Mouse (Mus musculus) heart, embryonic 11.5 days (tissue): ENCODE results near the gene Cdc42bpb. TPM values are rescaled to one million over a fixed set of nuclear protein-coding genes. Genes with fewer than 3 reads are reported as not detected.

Source experiments
- ATAC-seq: fragments of 200-750 bp; cut with Nextera tagmentation; replicated peaks from 2 replicates; pipeline ENCODE4 v1.8.0; 2017; ENCODE audit warnings: moderate library complexity; ENCODE audit not compliant: insufficient number of reproducible peaks, low FRiP score, low TSS enrichment
- H3K27ac ChIP-seq: fragments of 300-500 bp; sonication (generic); 2 replicates; pipeline ENCODE4 v1.5.1; 2014; ENCODE audit warnings: mild to moderate bottlenecking, low read depth, low read length
- H3K27me3 ChIP-seq: fragments of 300-500 bp; sonication (generic); 2 replicates; pipeline ENCODE4 v1.6.1; 2014; ENCODE audit warnings: mild to moderate bottlenecking, low read length, mixed read lengths; ENCODE audit not compliant: control insufficient read depth, insufficient read depth
- H3K36me3 ChIP-seq: fragments of 300-500 bp; sonication (generic); 2 replicates; pipeline ENCODE4 v1.6.1; 2014; ENCODE audit warnings: mild to moderate bottlenecking, low read length, moderate library complexity, mixed read lengths; ENCODE audit not compliant: control insufficient read depth, insufficient read depth
- H3K4me1 ChIP-seq: fragments of 300-500 bp; sonication (generic); 2 replicates; pipeline ENCODE4 v1.6.1; 2014; ENCODE audit warnings: low read length; ENCODE audit not compliant: control insufficient read depth, insufficient read depth
- H3K4me2 ChIP-seq: fragments of 300-500 bp; sonication (generic); 2 replicates; pipeline ENCODE4 v1.6.1; 2014; ENCODE audit warnings: mild to moderate bottlenecking, moderate library complexity
- H3K4me3 ChIP-seq: fragments of 300-500 bp; sonication (generic); 2 replicates; pipeline ENCODE4 v1.5.1; 2014; ENCODE audit warnings: low read depth, low read length
- H3K9ac ChIP-seq: fragments of 300-500 bp; sonication (generic); 2 replicates; pipeline ENCODE4 v1.6.1; 2014; ENCODE audit warnings: mild to moderate bottlenecking, low read depth, low read length, moderate library complexity
- H3K9me3 ChIP-seq: fragments of 300-500 bp; sonication (generic); replicated peaks from 2 replicates; pipeline ENCODE4 v1.6.1; 2016; ENCODE audit warnings: low read length; ENCODE audit not compliant: control insufficient read depth
- WGBS: fragments of 180-500 bp; shearing (Covaris S2); extraction: QIAGEN DNeasy Blood & Tissue Kit; methylation state at CpG from one replicate; pipeline ENCODE4 v1.1.7; 2014; ENCODE audit not compliant: insufficient replicate concordance; 5-methylcytosine and 5-hydroxymethylcytosine counted together
- polyA plus RNA-seq: library from polyadenylated mRNA; unstranded; fragments of >200 nt; fragmentation: Nextera tagmentation; extraction: Ambion mirVana; gene quantifications from 2 replicates; pipeline ENCODE4 v1.2.1, GENCODE M21; 2014

The Cdc42bpb gene
- polyA plus RNA-seq, 1 experiment from 2014 or later = 33.2 TPM

DNA sequence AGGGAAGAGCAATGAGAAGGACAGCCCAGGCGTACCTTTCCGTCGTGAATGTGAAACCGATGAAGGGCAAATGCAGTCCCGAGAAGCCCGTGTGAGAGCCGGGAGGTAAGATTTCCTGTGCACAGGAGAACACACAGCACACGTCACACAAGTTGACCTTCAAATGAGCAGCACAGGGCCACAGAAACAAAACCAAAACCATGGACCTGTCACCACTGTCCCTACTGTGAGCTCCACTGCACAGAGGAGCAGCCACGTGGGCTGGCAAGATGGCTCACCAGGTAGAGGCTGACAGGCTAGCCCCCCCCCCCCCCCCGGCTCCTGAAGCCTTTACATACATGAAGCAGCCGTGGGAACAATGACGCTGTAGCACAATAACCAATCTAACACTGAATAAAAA is 52.6 kb downstream of the Cdc42bpb start:
- no peaks in the 10 kb centered on the region for H3K27me3 ChIP-seq
- H3K36me3 ChIP-seq = peaks cover 56% of the 10 kb centered on the region
- no peaks in the 10 kb centered on the region for H3K4me1 ChIP-seq
- H3K4me2 ChIP-seq = no peak overlapping the region
- no peak for ATAC-seq
- no peak overlapping the region for H3K9ac ChIP-seq
- no peak overlapping the region for H3K27ac ChIP-seq
- no peak overlapping the region for H3K4me3 ChIP-seq
- no peaks in the 10 kb centered on the region for H3K9me3 ChIP-seq
- WGBS = 93% methylated on average over 12 of the region's 12 CpGs

DNA sequence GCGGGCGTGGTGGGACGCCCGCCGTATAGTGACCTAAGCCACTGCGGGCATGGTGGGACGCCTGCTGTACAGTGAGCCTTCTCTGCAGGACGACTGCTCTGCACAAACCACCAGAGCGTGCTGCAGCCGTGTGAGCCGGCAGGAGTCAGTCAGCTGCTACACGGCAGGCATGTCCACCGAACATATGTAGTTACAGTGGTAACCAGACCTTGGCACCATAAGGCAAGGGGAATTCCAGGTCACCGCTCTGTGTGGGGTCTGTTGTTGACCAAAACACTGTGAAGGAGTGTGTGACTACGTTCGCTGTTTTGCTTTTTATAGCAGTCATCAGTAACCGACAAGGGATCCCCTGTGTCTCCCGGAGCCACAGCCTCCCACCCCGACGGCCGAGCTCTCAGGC is 53.0 kb downstream of the Cdc42bpb start:
- WGBS = 91% methylated on average over 21 of the region's 21 CpGs
- Histone ChIP-seq H3K36me3 (peaks cover 60% of the 10 kb centered on the region), H3K4me2 (no peak overlapping the region), H3K4me1 (no peaks in the 10 kb centered on the region), H3K9me3 (no peaks in the 10 kb centered on the region), H3K9ac (no peak overlapping the region), H3K4me3 (no peak overlapping the region), H3K27ac (no peak overlapping the region), H3K27me3 (no peaks in the 10 kb centered on the region)
- ATAC-seq = no peak

DNA sequence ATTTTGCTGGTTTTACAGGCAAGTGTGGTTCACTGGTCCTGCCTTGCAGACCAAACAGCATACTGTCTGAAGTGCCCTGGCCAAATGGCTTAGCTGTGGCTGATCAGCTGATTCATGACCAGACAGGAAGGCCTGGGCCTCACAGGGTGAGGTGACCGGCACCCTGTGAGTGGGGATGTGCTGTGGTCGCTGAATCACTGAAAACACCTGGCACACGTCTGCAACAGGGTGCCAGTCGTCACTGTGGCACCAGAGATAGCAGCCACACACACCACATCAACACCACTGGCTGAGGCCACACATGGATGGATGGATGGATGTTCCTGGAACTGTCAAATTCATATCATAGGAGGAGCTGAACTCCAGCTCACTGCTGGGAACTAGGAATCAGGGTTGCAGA is 54.1 kb downstream of the Cdc42bpb start:
- H3K4me3 ChIP-seq = no peak overlapping the region
- WGBS = 82% methylated on average over 4 of the region's 4 CpGs
- ATAC-seq = no peak
- H3K9ac ChIP-seq = no peak overlapping the region
- no peaks in the 10 kb centered on the region for H3K4me1 ChIP-seq
- peaks cover 68% of the 10 kb centered on the region for H3K36me3 ChIP-seq
- H3K9me3 ChIP-seq = no peaks in the 10 kb centered on the region
- no peaks in the 10 kb centered on the region for H3K27me3 ChIP-seq
- H3K4me2 ChIP-seq = no peak overlapping the region
- no peak overlapping the region for H3K27ac ChIP-seq

DNA sequence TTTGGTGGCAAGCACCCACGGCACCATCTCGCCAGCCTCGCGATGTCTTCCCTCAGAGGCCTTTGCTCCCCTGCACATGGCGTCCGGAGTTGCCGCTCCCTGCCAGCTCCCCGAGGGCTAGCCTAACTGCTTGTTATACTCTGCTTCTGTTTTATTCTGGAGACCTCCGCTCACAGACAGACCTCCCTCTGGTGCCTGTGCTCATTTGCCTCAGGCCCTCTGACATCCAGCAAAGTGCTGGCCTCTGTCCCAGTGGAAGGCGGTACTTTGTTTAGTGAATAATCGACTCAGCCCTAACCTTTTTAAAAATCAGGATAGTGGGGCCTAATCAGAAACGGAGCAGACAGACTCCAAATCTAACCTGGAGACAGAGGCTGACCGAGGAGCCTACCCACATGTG is 55.7 kb downstream of the Cdc42bpb start:
- H3K4me1 ChIP-seq = no peaks in the 10 kb centered on the region
- H3K4me3 ChIP-seq = no peak overlapping the region
- no peaks in the 10 kb centered on the region for H3K9me3 ChIP-seq
- H3K36me3 ChIP-seq = peaks cover 78% of the 10 kb centered on the region
- H3K27me3 ChIP-seq = no peaks in the 10 kb centered on the region
- no peak overlapping the region for H3K27ac ChIP-seq
- WGBS = 92% methylated on average over 13 of the region's 13 CpGs
- H3K4me2 ChIP-seq = no peak overlapping the region
- ATAC-seq = no peak
- H3K9ac ChIP-seq = no peak overlapping the region

DNA sequence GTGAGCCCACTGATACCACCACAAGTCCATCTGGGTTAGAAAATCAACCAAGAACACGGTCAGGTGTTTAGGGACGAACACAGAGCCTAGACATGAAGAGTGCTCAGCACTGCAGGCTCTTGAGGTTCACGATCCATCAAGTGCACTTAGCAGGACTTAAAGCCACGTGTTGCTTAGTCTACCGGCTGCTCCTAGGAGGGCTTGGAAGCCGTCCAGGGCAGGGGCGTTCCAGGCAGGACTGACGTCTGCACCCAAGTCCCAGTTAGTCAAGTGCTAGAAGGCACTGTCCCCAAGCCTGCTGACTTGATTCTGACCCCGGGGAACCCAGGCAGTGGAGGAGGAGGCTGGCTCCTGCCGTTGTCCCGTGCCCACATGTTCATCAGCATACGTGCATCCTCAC is 57.0 kb downstream of the Cdc42bpb start:
- H3K4me1 ChIP-seq = no peaks in the 10 kb centered on the region
- no peaks in the 10 kb centered on the region for H3K9me3 ChIP-seq
- no peak overlapping the region for H3K4me3 ChIP-seq
- H3K27me3 ChIP-seq = no peaks in the 10 kb centered on the region
- WGBS = 78% methylated on average over 12 of the region's 12 CpGs
- no peak overlapping the region for H3K27ac ChIP-seq
- no peak overlapping the region for H3K4me2 ChIP-seq
- no peak for ATAC-seq
- H3K36me3 ChIP-seq = peaks cover 79% of the 10 kb centered on the region
- H3K9ac ChIP-seq = no peak overlapping the region

DNA sequence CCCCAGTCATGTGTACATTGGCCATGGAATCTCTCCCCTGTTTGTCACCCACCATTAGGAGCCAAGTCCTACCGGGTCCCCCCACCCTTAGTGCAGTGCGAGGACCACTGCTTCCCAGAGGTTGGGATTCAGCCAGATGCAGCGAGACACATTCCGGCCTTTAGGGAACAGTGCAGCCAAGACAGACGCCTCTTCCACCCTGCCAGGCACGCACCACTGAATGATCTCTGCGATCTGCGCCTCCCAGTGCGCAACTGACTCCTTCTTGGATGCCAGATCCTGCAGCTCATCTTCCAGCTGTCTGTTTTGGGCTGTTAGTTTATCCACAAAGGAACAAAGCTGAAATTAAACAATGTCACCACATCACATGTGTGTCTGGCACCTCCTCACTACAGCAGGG is 59.8 kb downstream of the Cdc42bpb start:
- Histone ChIP-seq H3K9me3 (no peaks in the 10 kb centered on the region), H3K4me1 (no peaks in the 10 kb centered on the region), H3K4me2 (no peak overlapping the region), H3K36me3 (peaks cover 77% of the 10 kb centered on the region), H3K9ac (no peak overlapping the region), H3K27me3 (no peaks in the 10 kb centered on the region), H3K4me3 (no peak overlapping the region), H3K27ac (no peak overlapping the region)
- no peak for ATAC-seq
- 92% methylated on average over 9 of the region's 9 CpGs for WGBS

DNA sequence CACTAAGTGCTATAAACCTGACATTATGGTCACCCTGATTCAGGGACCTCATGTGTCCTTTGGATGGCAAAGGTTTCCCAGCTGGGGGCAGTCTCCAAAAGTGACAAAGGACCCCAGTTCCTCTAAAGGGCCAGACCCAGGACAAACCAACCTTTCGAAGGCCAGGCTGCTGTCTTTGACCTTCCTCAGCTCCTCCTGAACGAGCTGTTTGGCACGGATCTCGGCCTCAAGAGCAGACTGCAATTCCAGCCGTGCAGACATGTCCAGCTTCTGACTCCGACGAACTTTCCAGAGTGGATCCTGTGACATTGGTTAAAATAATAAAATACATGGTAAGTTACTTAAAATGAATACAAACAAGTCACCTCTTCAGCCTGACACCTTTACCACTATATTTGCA is 63.2 kb downstream of the Cdc42bpb start:
- Histone ChIP-seq H3K4me3 (no peak overlapping the region), H3K4me1 (no peaks in the 10 kb centered on the region), H3K4me2 (no peak overlapping the region), H3K9ac (no peak overlapping the region), H3K36me3 (peaks cover 58% of the 10 kb centered on the region), H3K27ac (no peak overlapping the region), H3K27me3 (no peaks in the 10 kb centered on the region), H3K9me3 (no peaks in the 10 kb centered on the region)
- ATAC-seq = no peak
- WGBS = 93% methylated on average over 7 of the region's 7 CpGs

DNA sequence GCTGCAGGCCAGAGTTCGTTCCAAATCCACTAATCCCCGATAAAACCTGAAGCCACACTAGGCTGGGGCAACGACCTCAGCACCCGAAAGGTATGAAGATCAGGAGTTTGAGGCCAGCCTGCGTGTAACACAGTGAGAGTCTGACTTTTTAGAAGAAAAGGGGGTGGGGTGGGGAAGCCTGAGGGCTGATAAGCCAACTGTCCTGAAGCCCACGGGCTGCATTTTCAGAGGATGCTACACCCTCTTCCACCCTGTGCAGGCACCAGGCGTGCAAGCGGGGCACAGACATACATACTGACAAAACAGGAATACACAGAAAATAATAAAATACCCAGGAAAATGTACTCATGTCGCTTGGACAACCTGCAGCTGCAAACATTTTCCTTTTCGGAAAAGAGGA is 65.7 kb downstream of the Cdc42bpb start:
- H3K4me2 ChIP-seq = no peak overlapping the region
- peaks cover 54% of the 10 kb centered on the region for H3K36me3 ChIP-seq
- H3K27ac ChIP-seq = no peak overlapping the region
- no peak for ATAC-seq
- no peaks in the 10 kb centered on the region for H3K4me1 ChIP-seq
- 89% methylated on average over 10 of the region's 10 CpGs for WGBS
- H3K9me3 ChIP-seq = no peaks in the 10 kb centered on the region
- no peaks in the 10 kb centered on the region for H3K27me3 ChIP-seq
- H3K4me3 ChIP-seq = no peak overlapping the region
- no peak overlapping the region for H3K9ac ChIP-seq

DNA sequence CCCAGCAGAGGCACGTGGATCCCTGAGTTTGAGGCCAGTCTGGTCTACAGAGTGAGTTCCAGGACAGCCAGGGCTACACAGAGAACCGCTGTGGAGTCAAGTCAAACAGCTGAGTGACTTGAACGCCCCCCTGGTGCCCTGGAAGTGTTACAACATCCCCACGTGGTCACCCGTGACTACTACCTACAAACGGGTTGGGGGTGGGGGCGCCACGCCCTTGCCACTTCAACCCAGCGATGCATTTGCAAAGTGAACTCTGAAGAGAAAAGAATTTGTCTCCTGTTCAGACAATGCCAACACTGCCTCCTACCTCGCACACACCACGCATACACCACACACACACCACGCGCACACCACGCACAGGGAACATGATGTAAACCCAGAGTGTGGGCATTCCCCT is 67.6 kb downstream of the Cdc42bpb start:
- no peak overlapping the region for H3K27ac ChIP-seq
- no peak overlapping the region for H3K4me2 ChIP-seq
- H3K4me3 ChIP-seq = no peak overlapping the region
- no peaks in the 10 kb centered on the region for H3K4me1 ChIP-seq
- H3K9ac ChIP-seq = no peak overlapping the region
- no peaks in the 10 kb centered on the region for H3K27me3 ChIP-seq
- H3K36me3 ChIP-seq = peaks cover 57% of the 10 kb centered on the region
- WGBS = 82% methylated on average over 14 of the region's 14 CpGs
- 0 out of 2 replicates have a peak, but pooled peaks have one; percentile 25 for ATAC-seq
- H3K9me3 ChIP-seq = no peaks in the 10 kb centered on the region
